Mouse (Mus musculus) activated CD4-positive, CD25-positive, alpha-beta regulatory T cell, adult 4 months (primary cell): Measurements from ENCODE around the gene Glrp1. TPM values are rescaled to one million over a fixed set of nuclear protein-coding genes. Genes with fewer than 3 reads are reported as not detected.
A peak's percentile ranks its signal among the peaks of the same experiment; 100 is the strongest.

ENCODE experiments used
- ATAC-seq: one replicate; pipeline ENCODE4 v1.8.0; 2017
- polyA plus RNA-seq, 2 experiments: library from polyadenylated mRNA; unstranded; fragments of 100-300 nt; shearing (Covaris generic); gene quantifications; one replicate each; pipeline ENCODE4 v1.2.1; 2017

Glrp1 gene
- polyA plus RNA-seq, 2 experiments from 2014 or later, result not detected

- ATAC-seq, result no peak
These were observed 50.2 kb downstream of the Glrp1 start for GRCm38 (mm10) chr1:88459655-88460054.

GRCm38 (mm10) chr1:88459196-88459595 lies 50.7 kb downstream of the Glrp1 start:
- no peak for ATAC-seq

DNA sequence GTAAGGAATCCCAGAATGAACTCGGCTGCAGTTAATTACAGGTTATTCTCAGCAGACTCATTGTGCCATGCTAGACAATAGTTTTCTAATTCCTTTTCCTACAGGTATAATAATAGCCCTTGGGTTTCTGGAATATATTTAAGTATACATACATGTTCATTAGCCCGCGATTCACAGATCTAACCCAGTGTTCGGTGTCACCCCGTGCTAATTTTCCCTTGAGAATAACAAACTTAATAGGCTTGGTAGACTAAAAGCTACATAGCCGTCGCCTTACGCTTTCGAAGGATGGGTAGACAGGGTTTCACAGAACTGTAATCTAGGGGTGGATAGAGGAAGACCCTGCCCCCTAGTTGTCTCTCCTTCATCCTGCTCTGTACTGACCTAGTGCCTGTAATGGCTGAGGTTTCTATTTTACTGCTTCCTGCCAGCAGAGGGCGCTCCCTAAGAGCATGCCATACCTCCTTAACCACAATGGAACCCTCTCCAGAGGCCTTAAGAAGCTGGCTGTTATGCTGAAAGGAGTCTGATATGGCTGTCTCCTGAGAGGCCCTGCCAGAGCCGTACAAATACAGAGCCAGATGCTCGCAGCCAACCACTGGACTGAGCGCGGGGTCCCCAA lies 53.3 kb downstream of the Glrp1 start:
- peak; percentile 76 for ATAC-seq

- no peak for ATAC-seq
These were observed 54.1 kb downstream of the Glrp1 start for GRCm38 (mm10) chr1:88455761-88456160.

DNA sequence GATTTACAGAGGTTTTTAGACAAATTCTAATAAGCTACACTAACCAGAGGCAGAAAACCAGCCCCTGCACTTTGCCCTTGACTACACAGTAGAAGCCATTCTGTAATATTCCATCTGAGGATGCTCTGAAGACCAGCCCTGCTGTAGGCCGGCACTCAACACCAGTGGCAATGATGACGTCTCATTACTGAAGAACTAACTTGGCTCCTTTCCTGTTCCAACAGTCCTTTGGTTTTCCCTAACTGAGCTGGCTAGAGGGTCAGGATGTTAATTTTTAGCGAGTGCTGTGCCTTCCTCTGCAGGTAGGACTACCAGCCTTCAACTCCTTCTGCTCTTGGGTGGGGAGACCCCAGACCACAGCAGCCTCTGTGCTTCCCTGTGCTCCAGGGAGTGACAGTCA lies 55.2 kb downstream of the Glrp1 start:
- ATAC-seq, result no peak

GRCm38 (mm10) chr1:88452198-88452597 lies 57.7 kb downstream of the Glrp1 start:
- ATAC-seq, result no peak

DNA sequence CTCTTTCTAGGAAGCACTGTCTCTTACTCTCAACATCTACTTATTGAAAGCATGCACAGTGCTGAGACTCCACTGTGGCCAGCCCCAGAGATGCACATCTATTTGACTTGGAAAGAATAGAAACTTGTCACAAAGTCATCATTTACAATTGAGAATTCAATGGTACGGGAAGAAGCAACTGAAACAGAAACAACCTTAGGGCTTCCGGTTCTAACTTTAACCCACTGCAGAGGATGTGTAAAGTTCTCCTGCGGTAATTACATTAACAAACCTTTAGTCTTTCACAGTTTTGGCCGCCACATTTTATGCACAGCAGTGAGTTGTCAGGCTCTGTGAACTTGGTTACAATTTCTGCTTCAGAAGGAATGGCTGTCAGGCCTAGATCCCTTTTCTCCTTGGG lies 59.2 kb downstream of the Glrp1 start:
- peak; percentile 88 for ATAC-seq

Other genes starting within 250 kb of the Glrp1 start
- gene Hjurp, start 232.4 kb downstream of the Glrp1 start, polyA plus RNA-seq, result 10 to 100 TPM; 38.2 to 70.5 TPM
- gene Trpm8, start 232.4 kb downstream of the Glrp1 start, polyA plus RNA-seq, result not detected
- gene Spp2, start 103.1 kb downstream of the Glrp1 start, polyA plus RNA-seq, result not detected
- 10 to 100 TPM; 17.3 to 19.6 TPM for gene Arl4c, start 192.2 kb upstream of the Glrp1 start, polyA plus RNA-seq